Mouse (Mus musculus) erythroblast, adult 5-6 weeks (primary cell): ENCODE measurements around the gene Tbc1d10b. TPM values are rescaled to one million over a fixed set of nuclear protein-coding genes. Genes with fewer than 3 reads are reported as not detected.
"Not testable (repeated sequence)": the region's sequence is repeated elsewhere in the genome, so short reads cannot be mapped to it uniquely, and the experiment has no call there.

Experiments
- ATAC-seq: replicated peaks from 2 replicates; pipeline ENCODE4 v1.8.0; 2016; ENCODE audit warnings: moderate number of reproducible peaks, mild to moderate bottlenecking, moderate TSS enrichment, inconsistent platforms; ENCODE audit not compliant: poor library complexity, low FRiP score, severe bottlenecking
- total RNA-seq, 2 experiments: library from RNA; stranded (forward) in 1 of 2; stranded (reverse) in 1 of 2; fragments of 150-400 nt in 1 of 2; fragments of 200-764, 138-1000 nt in 1 of 2; gene quantifications; 2 replicates each; pipeline versions ENCODE4 v1.2.3 to v1.2.4; 2015 to 2017; ENCODE audit warnings: low replicate concordance in 2 of 2

Tbc1d10b gene
- total RNA-seq (2015; ENCODE audit: low replicate concordance) (8.1 and 23.0 TPM in 2 replicates), total RNA-seq (2017; ENCODE audit: low replicate concordance) (77.5 and 122 TPM in 2 replicates)

DNA sequence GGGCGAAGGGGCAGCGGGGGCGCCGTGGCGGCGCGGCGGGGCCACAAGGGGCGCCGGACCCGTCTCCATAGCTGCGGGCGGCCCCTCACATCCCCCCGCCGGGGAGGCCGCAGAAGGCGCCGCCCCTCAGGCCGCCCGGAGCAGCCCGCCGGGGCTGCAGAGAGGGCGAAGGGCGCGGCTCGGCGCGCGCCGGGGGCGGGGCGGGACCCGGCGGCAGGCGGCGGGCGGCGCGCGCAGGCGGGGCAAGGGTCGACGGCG lies at the start of gene Tbc1d10b:
TSS of gene Tbc1d10b (minus strand) at position 174 of the 258 bp plus-strand sequence.
- ATAC-seq = no peak; the same call in 1 of the 2 replicates

DNA sequence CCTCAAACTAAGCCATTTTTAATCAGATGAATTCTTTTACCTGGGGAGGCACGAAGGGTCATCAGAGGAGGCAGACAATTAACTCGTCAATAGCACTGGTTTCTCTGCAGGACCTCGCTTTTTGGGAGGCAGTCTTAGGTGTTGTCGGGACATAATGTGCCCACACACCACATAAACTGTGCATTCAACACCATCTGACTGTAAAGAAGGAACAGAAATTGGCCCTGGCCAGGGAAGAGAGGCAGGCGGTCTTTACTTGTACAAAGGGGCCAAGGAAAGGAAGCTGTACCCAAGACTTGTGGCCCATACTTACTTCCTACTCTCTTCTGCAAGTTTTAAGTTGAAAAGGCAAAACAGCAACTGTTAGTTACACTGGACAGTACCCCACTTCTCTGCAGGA lies 48.2 kb upstream of the Tbc1d10b start:
- no peak for ATAC-seq

DNA sequence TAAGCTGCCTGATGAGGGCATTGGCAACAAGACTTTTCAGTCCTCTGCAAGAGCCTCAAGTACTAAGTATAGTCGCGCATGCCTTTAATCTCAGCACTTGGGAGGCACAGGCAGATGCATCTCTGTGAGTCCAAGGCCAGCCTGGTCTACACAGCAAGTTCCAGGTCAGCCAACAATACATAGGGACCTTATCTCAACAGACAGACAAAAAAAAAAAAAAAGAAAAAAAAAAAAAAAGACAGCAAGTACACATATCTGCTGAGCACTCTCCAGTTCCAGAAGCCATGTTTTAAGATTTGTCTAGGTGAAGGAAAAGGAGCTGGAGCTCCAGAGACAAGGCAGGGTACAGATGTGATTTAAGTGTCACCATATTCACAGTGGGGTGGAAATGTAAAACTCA lies 47.7 kb upstream of the Tbc1d10b start:
- no peak for ATAC-seq

DNA sequence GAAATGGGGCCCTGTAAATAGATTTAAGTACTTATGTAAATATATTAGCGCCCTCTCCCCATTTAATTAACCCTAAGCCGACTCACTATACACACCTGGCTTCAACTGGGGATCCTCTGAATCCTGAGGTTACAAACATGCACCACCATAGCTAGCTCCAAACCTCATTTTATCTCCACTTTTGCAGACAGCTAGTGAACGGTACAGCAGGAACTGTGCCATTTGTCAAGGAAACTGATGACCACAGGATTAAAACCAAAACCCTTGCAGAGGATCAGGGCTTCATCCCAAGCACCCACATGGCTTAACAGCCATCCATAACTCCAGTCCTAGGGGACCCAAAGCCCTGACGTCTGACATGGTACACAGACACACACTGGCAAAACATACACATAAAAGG lies 46.7 kb upstream of the Tbc1d10b start:
- no peak for ATAC-seq

DNA sequence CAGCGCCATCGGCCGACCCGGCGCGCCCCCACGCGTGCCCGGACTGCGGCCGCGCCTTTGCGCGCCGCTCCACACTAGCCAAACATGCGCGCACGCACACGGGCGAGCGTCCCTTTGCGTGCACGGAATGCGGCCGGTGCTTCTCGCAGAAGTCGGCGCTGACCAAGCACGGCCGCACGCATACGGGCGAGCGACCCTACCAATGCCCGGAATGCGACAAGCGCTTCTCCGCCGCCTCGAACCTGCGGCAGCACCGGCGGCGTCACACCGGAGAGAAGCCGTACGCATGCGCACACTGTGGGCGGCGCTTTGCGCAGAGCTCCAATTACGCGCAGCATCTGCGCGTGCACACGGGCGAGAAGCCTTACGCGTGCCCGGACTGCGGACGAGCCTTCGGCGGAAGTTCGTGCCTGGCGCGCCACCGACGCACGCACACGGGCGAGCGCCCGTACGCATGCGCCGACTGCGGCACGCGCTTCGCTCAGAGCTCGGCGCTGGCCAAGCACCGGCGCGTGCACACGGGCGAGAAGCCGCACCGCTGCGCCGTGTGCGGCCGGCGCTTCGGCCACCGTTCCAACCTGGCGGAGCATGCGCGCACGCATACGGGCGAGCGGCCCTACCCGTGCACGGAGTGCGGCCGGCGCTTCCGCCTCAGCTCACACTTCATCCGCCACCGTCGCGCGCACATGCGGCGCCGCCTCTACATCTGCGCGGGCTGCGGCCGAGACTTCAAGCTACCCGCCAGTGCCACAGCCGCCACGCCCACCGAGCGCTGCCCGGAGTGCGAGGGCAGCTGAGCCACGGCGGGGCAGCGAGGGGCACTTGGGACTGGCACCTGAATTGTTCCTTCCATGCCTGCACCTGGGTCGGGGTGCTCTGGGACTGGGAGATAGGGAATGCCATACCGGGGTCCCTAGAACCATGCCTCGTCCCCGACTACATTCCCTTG lies 45.8 kb upstream of the Tbc1d10b start:
- peak; percentile 82 for ATAC-seq

DNA sequence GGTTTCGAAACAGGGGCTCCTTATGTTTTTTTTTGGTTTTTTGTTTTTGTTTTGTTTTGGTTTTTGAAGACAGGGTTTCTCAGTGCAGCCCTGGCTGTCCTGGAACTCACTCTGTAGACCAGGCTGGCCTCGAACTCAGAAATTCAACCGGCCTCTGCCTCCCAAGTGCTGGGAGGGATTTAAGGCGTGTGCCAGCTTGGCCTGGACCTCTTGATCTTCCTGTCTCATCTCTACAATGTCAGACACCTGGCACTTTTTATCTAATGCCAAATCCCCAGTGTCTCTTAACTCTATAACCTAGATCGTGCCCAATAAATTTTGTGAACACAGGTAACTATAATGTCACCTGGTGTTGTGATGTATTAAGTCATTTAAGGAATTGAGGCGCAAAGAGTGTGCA lies 45.1 kb upstream of the Tbc1d10b start:
- ATAC-seq = no peak

DNA sequence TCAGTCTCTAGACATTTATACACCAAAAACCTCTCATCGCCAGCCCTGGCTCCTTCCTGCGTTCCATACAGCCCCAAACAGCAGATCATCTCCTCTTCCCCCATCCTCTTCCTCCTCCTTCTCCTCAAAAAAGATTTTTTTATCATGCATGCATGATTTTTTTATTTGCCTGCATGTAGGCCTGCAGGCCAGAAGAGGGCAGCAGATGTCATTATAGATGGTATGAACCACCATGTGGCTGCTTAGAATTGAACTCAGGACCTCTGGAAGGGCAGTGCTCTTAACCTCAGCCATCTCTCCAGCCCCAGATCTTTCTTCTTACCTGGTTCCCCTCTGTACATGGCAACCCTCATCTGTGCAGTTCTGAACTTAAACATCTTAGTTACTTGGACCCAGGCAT lies 44.1 kb upstream of the Tbc1d10b start:
- ATAC-seq = peak; percentile 25; the same call in 1 of the 2 replicates

DNA sequence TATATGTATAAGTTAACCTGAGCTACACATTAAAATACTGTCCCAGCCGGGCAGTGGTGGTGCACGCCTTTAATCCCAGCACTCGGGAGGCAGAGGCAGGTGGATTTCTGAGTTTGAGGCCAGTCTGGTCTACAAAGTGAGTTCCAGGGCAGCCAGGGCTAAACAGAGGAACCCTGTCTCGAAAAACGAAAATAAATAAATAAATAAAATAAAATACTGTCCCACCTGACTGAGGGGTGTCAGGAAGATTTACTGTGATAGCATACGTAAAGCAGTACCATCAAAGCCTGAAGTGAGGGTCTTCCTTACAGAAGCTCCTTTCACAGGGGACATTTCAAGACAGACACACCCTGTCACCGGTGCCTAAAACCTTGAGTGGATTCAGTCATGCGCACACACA lies 42.2 kb upstream of the Tbc1d10b start:
- not testable (repeated sequence) for ATAC-seq

DNA sequence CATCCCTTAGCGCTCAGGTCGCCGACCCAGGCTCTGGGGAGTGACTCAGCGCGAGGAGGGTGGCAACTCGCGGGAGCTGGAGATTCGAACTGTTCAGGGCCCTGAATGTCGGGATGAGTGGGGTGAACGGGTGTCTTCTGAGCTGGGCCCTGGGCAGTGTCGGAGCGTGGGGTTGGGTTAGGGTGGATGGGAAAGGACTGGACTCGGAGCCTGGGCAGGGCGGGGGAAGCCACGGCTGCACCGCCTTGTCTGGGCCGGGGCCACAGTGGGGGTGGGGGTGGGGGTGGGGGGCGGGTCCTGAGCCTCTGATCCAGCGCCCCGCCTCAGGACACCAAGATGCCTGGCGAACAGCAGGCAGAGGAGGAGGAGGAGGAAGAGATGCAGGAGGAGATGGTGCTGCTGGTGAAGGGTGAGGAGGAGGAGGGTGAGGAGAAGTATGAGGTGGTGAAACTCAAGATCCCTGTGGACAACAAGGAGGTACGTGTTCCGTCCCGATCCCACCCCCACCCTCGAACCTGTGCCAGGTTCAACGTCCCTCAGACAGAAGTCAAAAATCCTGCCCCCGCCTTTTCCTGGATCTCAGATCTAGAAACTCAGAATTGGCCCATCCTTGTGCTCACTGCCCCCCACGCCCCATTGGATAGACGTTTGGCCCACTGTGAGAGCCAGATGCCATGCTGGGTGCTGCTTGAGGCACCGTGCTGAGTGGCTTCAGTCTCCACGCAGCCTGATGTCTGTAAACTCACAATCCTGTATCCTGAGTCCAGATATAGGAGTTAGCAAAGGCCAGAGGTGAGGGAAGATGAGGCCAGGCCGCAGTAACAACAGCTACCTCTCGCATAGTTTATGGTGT lies 36.6 kb upstream of the Tbc1d10b start:
- no peak for ATAC-seq

DNA sequence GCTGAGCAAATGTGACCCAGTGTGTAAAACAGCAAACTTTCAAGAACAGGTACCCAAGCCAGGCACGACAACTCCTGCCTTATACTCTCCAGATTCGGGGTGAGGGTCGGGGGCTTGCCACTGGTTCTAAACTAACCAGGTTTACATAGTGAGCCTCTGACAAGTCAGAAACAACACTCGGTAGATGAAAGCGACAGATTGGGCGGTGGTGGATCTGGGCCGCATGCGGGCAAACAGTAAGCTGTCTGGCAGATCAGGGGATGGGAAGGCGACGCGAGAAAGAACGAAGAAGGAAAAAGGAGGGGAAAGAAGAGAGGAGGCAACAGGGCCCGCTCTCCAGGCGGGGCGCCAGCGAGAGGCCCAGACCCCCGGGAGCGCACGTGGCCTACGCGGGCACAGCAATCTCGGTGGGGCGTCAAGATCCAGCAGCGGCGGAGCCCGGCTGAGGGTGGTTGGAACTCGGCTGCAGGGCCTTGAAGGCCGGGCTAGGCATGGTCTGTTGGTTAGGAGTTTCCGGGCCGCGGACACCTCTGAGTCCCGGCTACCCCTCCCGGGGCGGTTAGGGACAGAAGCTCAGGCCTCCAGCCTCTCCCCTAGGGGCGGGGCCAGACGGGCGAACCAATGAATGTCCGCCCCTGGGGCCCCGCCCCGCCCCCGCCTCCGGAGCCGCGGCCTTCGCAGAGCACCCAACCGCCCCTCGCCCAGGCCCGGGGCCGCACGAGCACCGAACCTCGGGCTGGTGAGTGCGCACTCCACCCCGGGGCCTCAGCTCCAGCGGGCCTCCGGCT lies 35.8 kb upstream of the Tbc1d10b start, which contains the start of gene Zfp771:
TSS of gene Zfp771 (plus strand) at position 405 of the 788 bp plus-strand sequence.
- ATAC-seq = peak; percentile 91

DNA sequence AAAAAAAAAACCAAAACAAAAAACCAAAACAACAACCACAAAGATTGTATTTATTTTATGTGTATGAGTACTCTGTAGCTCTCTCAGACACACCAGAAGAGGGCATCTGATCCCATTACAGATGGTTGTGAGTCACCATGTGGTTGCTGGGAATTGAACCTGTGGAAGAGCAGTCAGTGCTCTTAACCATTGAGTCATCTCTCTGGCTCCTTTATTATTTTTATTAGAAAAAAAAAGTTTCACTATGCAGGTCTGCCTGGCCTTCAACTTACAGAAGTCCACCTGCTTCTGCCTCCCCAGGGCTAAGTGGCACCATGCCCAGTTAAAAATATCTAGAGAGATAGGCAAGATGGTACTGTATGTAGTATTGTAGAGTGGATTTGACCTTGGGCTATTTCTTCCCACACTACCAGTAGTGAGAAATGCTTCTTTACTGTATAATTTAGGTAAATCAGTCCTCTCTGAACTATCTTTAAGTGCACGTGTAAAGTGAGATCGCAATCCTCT lies 35.1 kb upstream of the Tbc1d10b start:
- no peak for ATAC-seq

DNA sequence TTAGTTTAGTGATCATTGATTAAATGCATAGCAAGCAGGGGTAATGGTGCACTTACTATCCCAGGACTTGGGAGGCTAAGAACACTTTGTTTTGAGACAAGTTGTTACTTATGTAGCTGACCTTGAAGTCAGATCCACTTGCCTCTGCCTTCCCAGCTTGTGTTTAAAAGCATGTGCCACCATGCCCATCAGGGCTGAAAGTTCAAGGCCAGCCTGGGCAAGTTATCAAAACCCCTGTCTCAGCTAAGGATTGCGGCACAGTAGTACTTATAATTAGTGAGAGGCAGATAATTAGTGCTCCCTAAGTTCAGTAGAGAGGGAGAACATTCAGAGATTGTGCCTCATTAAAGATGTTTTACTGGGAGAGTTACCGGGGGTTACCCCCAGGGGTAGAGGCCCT lies 26.5 kb upstream of the Tbc1d10b start:
- ATAC-seq = no peak

DNA sequence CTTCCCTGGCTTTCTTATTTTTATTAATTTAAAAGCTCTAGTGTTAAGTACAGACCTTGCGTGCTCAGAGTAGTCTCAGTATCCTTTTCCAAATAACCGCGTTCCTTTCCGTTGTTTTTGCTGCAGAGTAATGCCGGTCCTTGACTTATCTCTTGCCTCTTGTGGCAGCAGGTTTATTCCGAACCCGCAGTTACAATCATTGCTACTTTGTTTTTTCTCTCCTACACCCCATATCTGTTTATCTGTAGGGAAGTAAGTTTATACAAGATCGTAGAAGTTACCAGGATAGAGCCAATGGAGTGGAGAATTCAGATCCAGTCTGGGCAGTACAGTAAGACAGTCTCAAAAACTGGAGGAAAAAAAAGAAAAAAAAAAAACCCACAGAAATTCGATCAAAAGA lies 25.5 kb upstream of the Tbc1d10b start:
- ATAC-seq = no peak

DNA sequence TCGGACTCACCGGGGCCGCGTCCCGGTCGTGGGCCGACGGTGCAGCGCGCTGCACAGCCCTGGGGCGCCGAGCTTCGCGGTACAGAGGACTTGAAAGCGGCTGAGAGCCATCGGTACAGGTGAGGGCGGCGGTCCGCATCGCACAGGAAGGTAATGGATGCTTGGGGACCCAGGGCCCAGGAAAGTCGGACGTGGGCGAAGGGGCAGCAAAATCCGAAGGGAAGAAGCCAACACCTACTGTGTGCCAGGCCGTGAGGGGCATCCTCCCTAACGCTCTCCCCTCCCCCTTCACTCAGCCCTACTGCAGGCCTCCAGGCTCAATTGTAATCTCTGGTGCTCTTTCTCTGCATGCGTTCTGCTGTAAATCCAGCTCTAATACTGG lies 25.1 kb upstream of the Tbc1d10b start:
- ATAC-seq = peak; percentile 36

DNA sequence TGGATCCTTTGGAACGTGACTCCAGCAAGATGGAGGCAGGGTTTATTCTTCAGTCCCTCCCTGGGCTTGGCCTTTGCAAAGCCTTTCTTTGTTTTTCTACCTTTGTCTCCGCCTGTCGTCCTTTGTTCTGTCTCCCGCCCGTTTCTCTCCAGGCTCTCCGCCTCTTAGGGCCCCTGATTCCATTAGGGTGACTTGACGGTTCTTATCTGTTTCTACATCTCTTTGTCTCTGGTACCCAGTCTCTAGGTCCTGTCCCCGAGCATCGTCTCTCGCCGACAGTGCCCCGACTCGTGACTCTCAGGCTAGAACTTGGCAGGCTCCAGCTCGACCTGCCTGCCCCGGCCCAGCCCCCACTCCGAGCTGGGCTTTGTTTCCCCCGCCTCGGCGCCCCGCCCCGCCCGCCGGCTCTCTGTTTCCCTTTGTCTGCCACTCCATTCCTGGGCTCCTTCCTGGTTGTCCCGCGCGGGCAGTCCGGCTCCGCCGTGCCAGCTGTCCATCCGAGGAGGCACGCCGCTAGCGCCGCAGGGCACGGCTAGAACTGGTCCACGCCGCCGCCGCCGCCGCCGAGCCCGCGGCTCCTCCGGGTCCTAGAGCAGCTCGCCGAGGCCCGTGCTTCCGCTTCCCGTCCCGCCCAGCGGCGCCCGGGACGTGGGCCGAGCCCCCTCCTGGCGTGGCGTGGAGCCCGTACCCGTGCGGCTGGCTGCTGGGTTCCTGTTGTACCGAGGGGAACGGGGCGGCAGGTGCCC lies 24.5 kb upstream of the Tbc1d10b start, which contains the start of the genes Zfp553 and Sept1:
TSS of gene Zfp553 (plus strand) at position 440 of the 746 bp plus-strand sequence.
TSS of gene Sept1 (minus strand) at position 509 of the 746 bp plus-strand sequence.
- ATAC-seq = peak; percentile 62

DNA sequence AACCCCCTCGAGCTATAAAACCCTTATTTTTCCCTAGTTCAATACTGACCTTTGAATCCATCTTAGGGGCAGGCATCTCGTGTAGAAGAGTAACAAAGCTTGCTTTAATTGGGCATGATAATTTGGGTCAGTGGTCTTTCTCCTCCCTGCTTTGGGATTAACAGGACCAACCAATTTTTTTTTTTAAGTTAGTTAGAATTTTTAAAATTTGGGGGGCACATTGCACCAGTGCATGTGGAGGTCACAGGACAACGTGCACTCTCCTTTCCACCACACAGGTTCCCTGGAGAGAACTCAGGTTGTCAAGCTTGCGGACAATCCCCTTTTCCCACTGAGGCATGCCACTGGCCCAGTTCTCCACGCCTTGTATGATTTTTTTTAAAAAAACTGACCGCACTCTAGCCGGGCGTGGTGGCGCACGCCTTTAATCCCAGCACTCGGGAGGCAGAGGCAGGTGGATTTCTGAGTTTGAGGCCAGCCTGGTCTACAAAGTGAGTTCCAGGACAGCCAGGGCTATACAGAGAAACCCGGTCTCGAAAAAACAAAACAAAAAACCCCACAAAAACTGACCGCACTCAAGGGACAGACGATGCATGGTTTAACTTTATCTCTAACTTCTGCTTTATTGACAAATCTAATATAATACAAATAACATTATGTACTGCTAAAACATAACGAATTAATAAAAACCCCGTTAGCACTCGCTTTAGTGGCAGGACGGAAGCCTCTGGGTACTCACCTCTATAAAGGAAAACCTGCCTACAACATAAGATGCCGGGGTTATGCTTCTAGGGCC lies 23.8 kb upstream of the Tbc1d10b start:
- 0 out of 2 replicates have a peak, but pooled peaks have one; percentile 2 for ATAC-seq

DNA sequence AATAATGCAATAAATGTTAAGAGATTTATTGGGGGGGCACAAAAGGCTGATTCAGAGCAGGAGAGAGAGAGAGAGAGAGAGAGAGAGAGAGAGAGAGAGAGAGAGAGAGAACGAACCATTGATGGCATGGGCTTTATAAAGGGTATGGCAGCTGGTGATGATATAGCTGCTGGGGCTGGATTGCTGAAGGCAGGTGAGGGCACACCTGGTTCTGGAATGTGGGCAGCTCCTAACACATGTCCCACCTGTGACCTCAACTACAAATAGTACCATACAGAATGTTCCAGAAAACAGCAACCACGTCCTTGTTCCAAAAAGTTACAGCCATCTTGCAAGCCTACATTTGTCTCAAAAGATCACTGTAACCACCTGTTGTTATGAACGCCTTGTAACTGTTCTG lies 23.1 kb upstream of the Tbc1d10b start:
- no peak for ATAC-seq
